Mouse (Mus musculus): ENCODE results near the gene Prkg2. TPM values are rescaled to one million over a fixed set of nuclear protein-coding genes. Genes with fewer than 3 reads are reported as not detected.

Gene Prkg2
- polyA plus RNA-seq, 1 experiment from 2014 or later = 4.7 TPM

- Histone ChIP-seq H3K9me3 (no peaks in the 10 kb centered on the region), H3K4me1 (peaks cover 7% of the 10 kb centered on the region), H3K9ac (no peak overlapping the region), H3K4me3 (replicated peaks) (no peak overlapping the region), H3K4me2 (no peak overlapping the region), H3K36me3 (replicated peaks) (no peaks in the 10 kb centered on the region), H3K27ac (no peak overlapping the region), H3K27me3 (no peaks in the 10 kb centered on the region)
- ATAC-seq (ENCODE audit: low FRiP score) = no peak
- 90% methylated on average over 9 of the region's 9 CpGs for whole genome bisulfite sequencing
These were observed 70.5 kb downstream of the Prkg2 start for GRCm38 (mm10) chr5:98966679-98967078.

- Histone ChIP-seq H3K9ac (no peak overlapping the region), H3K27ac (no peak overlapping the region), H3K9me3 (no peaks in the 10 kb centered on the region), H3K4me2 (no peak overlapping the region), H3K4me3 (replicated peaks) (no peak overlapping the region), H3K4me1 (peaks cover 7% of the 10 kb centered on the region), H3K36me3 (replicated peaks) (no peaks in the 10 kb centered on the region), H3K27me3 (no peaks in the 10 kb centered on the region)
- ATAC-seq (ENCODE audit: low FRiP score) = no peak
- WGBS = 13% methylated on average over 4 of the region's 4 CpGs
These were observed 72.0 kb downstream of the Prkg2 start for GRCm38 (mm10) chr5:98965139-98965538.

- H3K27me3 ChIP-seq = no peaks in the 10 kb centered on the region
- H3K4me2 ChIP-seq = no peak overlapping the region
- 90% methylated on average over 6 of the region's 6 CpGs for WGBS
- H3K4me1 ChIP-seq = peaks cover 7% of the 10 kb centered on the region
- H3K9me3 ChIP-seq = no peaks in the 10 kb centered on the region
- 0 out of 2 replicates have a peak overlapping the region, but pooled peaks have one; percentile 9 for H3K27ac ChIP-seq
- H3K36me3 ChIP-seq (replicated peaks) = no peaks in the 10 kb centered on the region
- no peak overlapping the region for H3K9ac ChIP-seq
- no peak overlapping the region for H3K4me3 ChIP-seq (replicated peaks)
- ATAC-seq (ENCODE audit: low FRiP score) = no peak
These were observed 72.8 kb downstream of the Prkg2 start for GRCm38 (mm10) chr5:98964367-98964766.

GRCm38 (mm10) chr5:98962472-98962871 lies 74.7 kb downstream of the Prkg2 start:
- 58% methylated on average over 2 of the region's 2 CpGs for WGBS
- Histone ChIP-seq H3K9ac (no peak overlapping the region), H3K9me3 (no peaks in the 10 kb centered on the region), H3K27me3 (no peaks in the 10 kb centered on the region), H3K4me3 (replicated peaks) (no peak overlapping the region), H3K4me1 (peaks cover 7% of the 10 kb centered on the region), H3K4me2 (no peak overlapping the region), H3K27ac (no peak overlapping the region), H3K36me3 (replicated peaks) (no peaks in the 10 kb centered on the region)
- ATAC-seq (ENCODE audit: low FRiP score) = no peak

- WGBS = 42% methylated on average over 3 of the region's 3 CpGs
- H3K9me3 ChIP-seq = no peaks in the 10 kb centered on the region
- H3K4me3 ChIP-seq (replicated peaks) = no peak overlapping the region
- H3K9ac ChIP-seq = no peak overlapping the region
- ATAC-seq (ENCODE audit: low FRiP score) = no peak
- no peaks in the 10 kb centered on the region for H3K36me3 ChIP-seq (replicated peaks)
- H3K4me2 ChIP-seq = no peak overlapping the region
- H3K27ac ChIP-seq = no peak overlapping the region
- H3K4me1 ChIP-seq = no peaks in the 10 kb centered on the region
- no peaks in the 10 kb centered on the region for H3K27me3 ChIP-seq
These were observed 81.6 kb downstream of the Prkg2 start for GRCm38 (mm10) chr5:98955576-98955975.

GRCm38 (mm10) chr5:98953386-98953785 lies 83.8 kb downstream of the Prkg2 start:
- no peaks in the 10 kb centered on the region for H3K4me1 ChIP-seq
- no peak overlapping the region for H3K4me2 ChIP-seq
- H3K9me3 ChIP-seq = no peaks in the 10 kb centered on the region
- WGBS = 60% methylated on average over 1 of the region's 1 CpGs
- no peak overlapping the region for H3K9ac ChIP-seq
- no peak overlapping the region for H3K27ac ChIP-seq
- H3K4me3 ChIP-seq (replicated peaks) = no peak overlapping the region
- H3K27me3 ChIP-seq = no peaks in the 10 kb centered on the region
- ATAC-seq (ENCODE audit: low FRiP score) = no peak
- no peaks in the 10 kb centered on the region for H3K36me3 ChIP-seq (replicated peaks)

GRCm38 (mm10) chr5:98951566-98951965 lies 85.6 kb downstream of the Prkg2 start:
- WGBS = 91% methylated on average over 4 of the region's 4 CpGs
- Histone ChIP-seq H3K27me3 (no peaks in the 10 kb centered on the region), H3K4me1 (no peaks in the 10 kb centered on the region), H3K36me3 (replicated peaks) (no peaks in the 10 kb centered on the region), H3K9ac (no peak overlapping the region), H3K27ac (no peak overlapping the region), H3K4me3 (replicated peaks) (no peak overlapping the region), H3K9me3 (no peaks in the 10 kb centered on the region), H3K4me2 (no peak overlapping the region)
- ATAC-seq (ENCODE audit: low FRiP score) = no peak

- Histone ChIP-seq H3K4me2 (no peak overlapping the region), H3K9me3 (no peaks in the 10 kb centered on the region), H3K27ac (no peak overlapping the region), H3K36me3 (replicated peaks) (no peaks in the 10 kb centered on the region), H3K4me3 (replicated peaks) (no peak overlapping the region), H3K4me1 (no peaks in the 10 kb centered on the region), H3K27me3 (no peaks in the 10 kb centered on the region), H3K9ac (no peak overlapping the region)
- no peak for ATAC-seq (ENCODE audit: low FRiP score)
- WGBS = 84% methylated on average over 4 of the region's 4 CpGs
These were observed 86.6 kb downstream of the Prkg2 start for GRCm38 (mm10) chr5:98950495-98951092.

GRCm38 (mm10) chr5:98949784-98950183 lies 87.4 kb downstream of the Prkg2 start:
- H3K27me3 ChIP-seq = no peaks in the 10 kb centered on the region
- no peak overlapping the region for H3K27ac ChIP-seq
- H3K9ac ChIP-seq = no peak overlapping the region
- H3K9me3 ChIP-seq = no peaks in the 10 kb centered on the region
- no peak overlapping the region for H3K4me2 ChIP-seq
- H3K4me1 ChIP-seq = no peaks in the 10 kb centered on the region
- no peaks in the 10 kb centered on the region for H3K36me3 ChIP-seq (replicated peaks)
- ATAC-seq (ENCODE audit: low FRiP score) = no peak
- H3K4me3 ChIP-seq (replicated peaks) = no peak overlapping the region
- WGBS = 90% methylated on average over 10 of the region's 10 CpGs

- no peak overlapping the region for H3K4me2 ChIP-seq
- WGBS = 95% methylated on average over 20 of the region's 20 CpGs
- no peaks in the 10 kb centered on the region for H3K27me3 ChIP-seq
- ATAC-seq (ENCODE audit: low FRiP score) = no peak
- H3K9me3 ChIP-seq = no peaks in the 10 kb centered on the region
- no peak overlapping the region for H3K9ac ChIP-seq
- 0 out of 2 replicates have a peak, but pooled peaks cover 2% of the 10 kb centered on the region for H3K4me1 ChIP-seq
- no peak overlapping the region for H3K27ac ChIP-seq
- H3K36me3 ChIP-seq (replicated peaks) = no peaks in the 10 kb centered on the region
- H3K4me3 ChIP-seq (replicated peaks) = no peak overlapping the region
These were observed 90.5 kb downstream of the Prkg2 start for GRCm38 (mm10) chr5:98946656-98947055.

- Histone ChIP-seq H3K9me3 (no peaks in the 10 kb centered on the region), H3K36me3 (replicated peaks) (no peaks in the 10 kb centered on the region), H3K4me2 (no peak overlapping the region), H3K27ac (no peak overlapping the region), H3K27me3 (no peaks in the 10 kb centered on the region), H3K9ac (no peak overlapping the region), H3K4me3 (replicated peaks) (no peak overlapping the region), H3K4me1 (0 out of 2 replicates have a peak, but pooled peaks cover 2% of the 10 kb centered on the region)
- WGBS = 82% methylated on average over 4 of the region's 4 CpGs
- ATAC-seq (ENCODE audit: low FRiP score) = no peak
These were observed 91.0 kb downstream of the Prkg2 start for GRCm38 (mm10) chr5:98946117-98946620.

GRCm38 (mm10) chr5:98943776-98944175 lies 93.4 kb downstream of the Prkg2 start:
- 51% methylated on average over 6 of the region's 6 CpGs for WGBS
- Histone ChIP-seq H3K9me3 (no peaks in the 10 kb centered on the region), H3K9ac (no peak overlapping the region), H3K36me3 (replicated peaks) (no peaks in the 10 kb centered on the region), H3K4me1 (peaks cover 15% of the 10 kb centered on the region), H3K4me3 (replicated peaks) (no peak overlapping the region), H3K27me3 (no peaks in the 10 kb centered on the region), H3K4me2 (no peak overlapping the region), H3K27ac (no peak overlapping the region)
- no peak for ATAC-seq (ENCODE audit: low FRiP score)

- ATAC-seq (ENCODE audit: low FRiP score) = no peak
- H3K9ac ChIP-seq = no peak overlapping the region
- no peaks in the 10 kb centered on the region for H3K9me3 ChIP-seq
- no peak overlapping the region for H3K4me2 ChIP-seq
- H3K4me1 ChIP-seq = peaks cover 15% of the 10 kb centered on the region
- H3K27me3 ChIP-seq = no peaks in the 10 kb centered on the region
- H3K36me3 ChIP-seq (replicated peaks) = no peaks in the 10 kb centered on the region
- no peak overlapping the region for H3K27ac ChIP-seq
- WGBS = 43% methylated on average over 6 of the region's 6 CpGs
- no peak overlapping the region for H3K4me3 ChIP-seq (replicated peaks)
These were observed 96.4 kb downstream of the Prkg2 start for GRCm38 (mm10) chr5:98940731-98941130.
